Mouse (Mus musculus) MEL (cell line): ENCODE results near the gene Stum. TPM values are rescaled to one million over a fixed set of nuclear protein-coding genes. Genes with fewer than 3 reads are reported as not detected.

Source experiments
- DNase-seq: peaks from one replicate; pipeline ENCODE4 v3.0.0; 2011; ENCODE audit warnings: low read depth, low spot score
- H3K27ac ChIP-seq: 2 replicates; pipeline ENCODE4 v1.5.1; 2012; ENCODE audit warnings: low read depth, mild to moderate bottlenecking, control low read depth, low read length, moderate library complexity; ENCODE audit not compliant: control insufficient read depth
- H3K27me3 ChIP-seq, 2 experiments: fragments of 150-350 bp in 1 of 2; sonication (generic) in 1 of 2; 2 replicates each; pipeline ENCODE4 v1.6.1; 2012; ENCODE audit warnings: low read length in 2 of 2, mild to moderate bottlenecking in 2 of 2, improper control_type of control experiment in 1 of 2, moderate library complexity in 1 of 2; ENCODE audit not compliant: insufficient read depth in 2 of 2, control insufficient read depth in 1 of 2
- H3K36me3 ChIP-seq, 2 experiments: 2 replicates each; pipeline ENCODE4 v1.6.1; 2012 to 2014; ENCODE audit warnings: low read length in 2 of 2, improper control_type of control experiment in 1 of 2, inconsistent platforms in 1 of 2, mild to moderate bottlenecking in 1 of 2; ENCODE audit not compliant: insufficient read depth in 2 of 2, control insufficient read depth in 1 of 2
- H3K4me1 ChIP-seq, 2 experiments: fragments of 150-350 bp in 1 of 2; sonication (generic) in 1 of 2; 2 replicates each; pipeline ENCODE4 v1.6.1; 2012; ENCODE audit warnings: low read length in 2 of 2, improper control_type of control experiment in 1 of 2, mild to moderate bottlenecking in 1 of 2; ENCODE audit not compliant: insufficient read depth in 2 of 2, control insufficient read depth in 1 of 2
- H3K4me3 ChIP-seq, 2 experiments: fragments of 150-350 bp in 1 of 2; sonication (generic) in 1 of 2; 2 replicates each; pipeline ENCODE4 v1.5.1; 2012; ENCODE audit warnings: low read depth in 2 of 2, low read length in 2 of 2, mild to moderate bottlenecking in 2 of 2, moderate library complexity in 2 of 2, control low read depth in 1 of 2, improper control_type of control experiment in 1 of 2; ENCODE audit not compliant: control insufficient read depth in 1 of 2, insufficient read depth in 1 of 2
- H3K79me2 ChIP-seq: 2 replicates; pipeline ENCODE4 v1.6.1; 2012; ENCODE audit warnings: mild to moderate bottlenecking, low read length, moderate library complexity; ENCODE audit not compliant: control insufficient read depth, poor library complexity, insufficient read depth
- H3K9ac ChIP-seq: 2 replicates; pipeline ENCODE4 v1.6.1; 2012; ENCODE audit warnings: low read depth, mild to moderate bottlenecking, control low read depth, low read length, moderate library complexity; ENCODE audit not compliant: control insufficient read depth, poor library complexity, severe bottlenecking
- H3K9me3 ChIP-seq: fragments of 150-350 bp; sonication (generic); replicated peaks from 2 replicates; pipeline ENCODE4 v1.6.1; 2012; ENCODE audit warnings: mild to moderate bottlenecking, low read length, improper control_type of control experiment, moderate library complexity; ENCODE audit not compliant: insufficient read depth
- BHLHE40 ChIP-seq: IDR thresholded peaks from 2 replicates; pipeline ENCODE4 v1.6.1; 2012; ENCODE audit warnings: low read depth, mild to moderate bottlenecking, inconsistent platforms, low read length, improper control_type of control experiment, borderline replicate concordance
- CTCF ChIP-seq, 3 experiments: IDR thresholded peaks in 2 of 3; conservative IDR thresholded peaks in 1 of 3; 2 replicates each; pipeline ENCODE4 v1.5.1; 2011 to 2012; ENCODE audit warnings: low read length in 3 of 3, low read depth in 2 of 3, mild to moderate bottlenecking in 2 of 3, improper control_type of control experiment in 1 of 3, inconsistent platforms in 1 of 3, mixed read lengths in 1 of 3, moderate library complexity in 1 of 3; ENCODE audit not compliant: control insufficient read depth in 1 of 3, insufficient read depth in 1 of 3, poor library complexity in 1 of 3, severe bottlenecking in 1 of 3
- ELF1 ChIP-seq: IDR thresholded peaks from 2 replicates; pipeline ENCODE4 v1.6.1; 2014; ENCODE audit warnings: low read depth, mild to moderate bottlenecking, inconsistent platforms, low read length, improper control_type of control experiment, moderate library complexity
- ETS1 ChIP-seq: IDR thresholded peaks from 2 replicates; pipeline ENCODE4 v1.6.1; 2012; ENCODE audit warnings: low read depth, mild to moderate bottlenecking, inconsistent platforms, low read length, improper control_type of control experiment, moderate library complexity
- MAX ChIP-seq: IDR thresholded peaks from 2 replicates; pipeline ENCODE4 v1.6.1; 2011; ENCODE audit warnings: low read length, improper control_type of control experiment
- MEF2A ChIP-seq: IDR thresholded peaks from 2 replicates; pipeline ENCODE4 v1.6.1; 2014; ENCODE audit warnings: low read depth, mild to moderate bottlenecking, inconsistent platforms, low read length, improper control_type of control experiment; ENCODE audit not compliant: poor library complexity, insufficient replicate concordance, severe bottlenecking; ENCODE audit errors: extremely low read depth
- POLR2A ChIP-seq, 2 experiments: IDR thresholded peaks; 2 replicates each; pipeline ENCODE4 v1.6.1; 2011 to 2012; ENCODE audit warnings: low read length in 2 of 2, mild to moderate bottlenecking in 2 of 2, control low read depth in 1 of 2, improper control_type of control experiment in 1 of 2, low read depth in 1 of 2, moderate library complexity in 1 of 2; ENCODE audit not compliant: control insufficient read depth in 1 of 2, insufficient read depth in 1 of 2, poor library complexity in 1 of 2
- RAD21 ChIP-seq: IDR thresholded peaks from 2 replicates; pipeline ENCODE4 v1.6.1; 2011; ENCODE audit warnings: mild to moderate bottlenecking, low read depth, low read length, improper control_type of control experiment
- SMC3 ChIP-seq: IDR thresholded peaks from 2 replicates; pipeline ENCODE4 v1.6.1; 2011; ENCODE audit warnings: low read depth, low read length, improper control_type of control experiment
- USF2 ChIP-seq, 2 experiments: IDR thresholded peaks; 2 replicates each; pipeline ENCODE4 v1.6.1; 2011 to 2012; ENCODE audit warnings: improper control_type of control experiment in 2 of 2, low read length in 2 of 2, borderline replicate concordance in 1 of 2, inconsistent platforms in 1 of 2, low read depth in 1 of 2, mild to moderate bottlenecking in 1 of 2; ENCODE audit not compliant: insufficient read depth in 1 of 2
- ZC3H11A ChIP-seq: IDR thresholded peaks from 2 replicates; pipeline ENCODE4 v1.6.1; 2012; ENCODE audit warnings: low read depth, mild to moderate bottlenecking, inconsistent platforms, low read length, improper control_type of control experiment
- ZKSCAN1 ChIP-seq: IDR thresholded peaks from 2 replicates; pipeline ENCODE4 v1.6.1; 2012; ENCODE audit warnings: low read depth, mild to moderate bottlenecking, inconsistent platforms, low read length, improper control_type of control experiment, moderate library complexity
- ZMIZ1 ChIP-seq: IDR thresholded peaks from 2 replicates; pipeline ENCODE4 v1.6.1; 2012; ENCODE audit warnings: low read depth, mild to moderate bottlenecking, inconsistent platforms, low read length, improper control_type of control experiment, moderate library complexity
- polyA plus RNA-seq, 2 experiments: library from polyadenylated mRNA; stranded (reverse) in 1 of 2; unstranded in 1 of 2; fragments of >175 nt in 1 of 2; fragments of >200 nt in 1 of 2; gene quantifications; 2 replicates each; pipeline versions ENCODE4 v1.2.1 to v1.2.4; 2012; ENCODE audit warnings: low replicate concordance in 2 of 2, low read depth in 1 of 2; ENCODE audit not compliant: insufficient read length in 2 of 2, insufficient read depth in 1 of 2, missing spikeins in 1 of 2
- total RNA-seq: library from RNA; depleted of rRNA; stranded (reverse); fragments of 300-350 nt; gene quantifications from 2 replicates; pipeline ENCODE4 v1.2.3, GENCODE M21; 2012; rRNA removed

Gene Stum
- total RNA-seq (not detected in 2 replicates), polyA plus RNA-seq (not detected)

GRCm38 (mm10) chr1:180483399-180484291 is at the start of gene Stum:
Gene Stum, minus strand, starts transcription at chr1:180483504.
- Histone ChIP-seq H3K27me3 (no peaks in the 10 kb centered on the region; a peak in 1 of 4 replicates), H3K9ac (no peak within 1 kb of the TSS), H3K4me1 (no peaks in the 10 kb centered on the region), H3K79me2 (no peaks in the 10 kb centered on the region), H3K4me3 (no peak within 1 kb of the TSS), H3K27ac (no peak within 1 kb of the TSS), H3K9me3 (no peaks in the 10 kb centered on the region), H3K36me3 (peaks cover 0 to 3% of the 10 kb centered on the region in 2 experiments; a peak in 1 of 4 replicates)
- DNase-seq: peak; percentile 74
- TF ChIP-seq RAD21 (peak; percentile 60), BHLHE40 (no peak), ZMIZ1 (no peak), ZC3H11A (peak; percentile 52), SMC3 (peak; percentile 76), MEF2A (no peak), CTCF (IDR thresholded peaks at IDR 0.05 in 2 of 3, conservative IDR thresholded peaks at IDR 0.05 in 1 of 3; ENCODE audit: control insufficient read depth in 1 of 3, insufficient read depth in 1 of 3, low read depth in 2 of 3, low read length in 3 of 3, poor library complexity in 1 of 3, severe bottlenecking in 1 of 3) (peak; percentile 82 to 89 (median 83)), MAX (no peak), ELF1 (no peak), USF2 (IDR thresholded peaks at IDR 0.05; ENCODE audit: borderline replicate concordance in 1 of 2, insufficient read depth in 1 of 2, low read depth in 1 of 2, low read length in 2 of 2) (no peak)

- no peaks in the 10 kb centered on the region for H3K79me2 ChIP-seq
- no peaks in the 10 kb centered on the region for H3K9me3 ChIP-seq
- peaks cover 0 to 7% of the 10 kb centered on the region in 2 experiments for H3K27me3 ChIP-seq
- no peak overlapping the region for H3K9ac ChIP-seq
- TF ChIP-seq POLR2A (IDR thresholded peaks at IDR 0.05; ENCODE audit: control insufficient read depth in 1 of 2, insufficient read depth in 1 of 2, low read depth in 1 of 2, low read length in 2 of 2, poor library complexity in 1 of 2) (no peak), ZKSCAN1 (no peak), ETS1 (no peak), RAD21 (no peak), ZC3H11A (no peak)
- TF ChIP-seq, all 39 proteins: peak for 0
- Histone ChIP-seq H3K36me3 (no peaks in the 10 kb centered on the region), H3K4me3 (no peak overlapping the region), H3K27ac (no peak overlapping the region), H3K4me1 (no peaks in the 10 kb centered on the region)
- no peak for DNase-seq
Observed at GRCm38 (mm10) chr1:180532671-180533070, 49.4 kb upstream of the Stum start.
